Mouse (Mus musculus): ENCODE results near the gene Sart1.

DNA sequence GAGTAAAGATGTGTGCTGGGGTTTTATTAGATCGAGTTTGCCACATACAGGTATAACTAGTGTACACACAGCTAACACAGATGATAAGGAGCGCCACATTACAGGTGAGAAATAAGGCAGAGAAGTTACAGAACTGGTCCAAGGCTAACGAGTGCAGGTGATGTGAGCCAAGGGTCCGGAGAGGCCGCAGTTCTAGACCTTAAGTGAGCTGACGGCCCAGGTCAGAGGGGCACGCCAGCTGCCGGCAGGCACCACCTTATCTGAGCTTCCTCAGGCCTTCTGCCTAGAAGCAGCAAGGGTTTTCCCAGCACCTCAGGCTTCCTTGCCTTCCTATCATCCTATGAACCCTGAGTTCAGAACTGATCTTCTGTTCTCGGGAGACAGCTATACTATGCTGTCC is 31.1 kb upstream of the Sart1 start:
- TF ChIP-seq CTCF (IDR thresholded peaks at IDR 0.05; ENCODE audit: borderline replicate concordance, control insufficient read depth, extremely low read depth, insufficient read depth, low read length, poor library complexity) (no peak), POLR2A (IDR thresholded peaks at IDR 0.05; ENCODE audit: control insufficient read depth, extremely low read depth, insufficient read depth, low read length, poor library complexity) (no peak)
